Mouse (Mus musculus): ENCODE measurements around the gene Usp21. TPM values are rescaled to one million over a fixed set of nuclear protein-coding genes. Genes with fewer than 3 reads are reported as not detected.

Usp21 gene
- total and polyA plus RNA-seq, 2 experiments from 2014 or later, result 58.7 to 71.7 TPM

DNA sequence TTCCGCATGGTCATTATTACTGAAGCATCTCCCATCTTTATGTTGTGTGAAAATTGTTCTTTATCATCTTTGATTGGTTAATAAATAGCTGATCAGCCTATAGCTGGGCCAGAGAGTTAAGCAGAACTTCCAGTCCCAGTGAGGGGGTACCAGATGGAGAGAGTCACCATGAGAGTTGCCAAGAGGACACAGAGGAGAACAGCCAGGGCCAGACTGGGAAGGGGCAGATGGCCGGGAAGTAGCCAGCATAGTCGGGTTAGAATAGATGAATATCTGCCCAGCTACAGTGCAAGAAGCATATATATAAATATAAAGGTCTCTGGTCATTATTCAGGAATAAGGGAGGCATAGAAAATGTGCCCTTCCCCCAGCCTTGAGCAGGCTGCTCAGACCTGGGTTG is 10.4 kb upstream of the Usp21 start:
- Histone ChIP-seq H3K9me3 (ENCODE audit: low read length) (no peaks in the 10 kb centered on the region), H3K9ac (replicated peaks; ENCODE audit: low read length) (no peak overlapping the region), H3K4me2 (ENCODE audit: low read depth, low read length) (no peak overlapping the region), H3K27ac (no peak overlapping the region), H3K36me3 (ENCODE audit: insufficient read depth, low read length) (no peaks in the 10 kb centered on the region), H3K27me3 (ENCODE audit: insufficient read depth, low read length) (no peaks in the 10 kb centered on the region), H3K4me3 (ENCODE audit: low read length) (no peak overlapping the region), H3K4me1 (ENCODE audit: insufficient read depth, low read length) (0 out of 2 replicates have a peak, but pooled peaks cover 3% of the 10 kb centered on the region)
- TF ChIP-seq CTCF (IDR thresholded peaks at IDR 0.05; ENCODE audit: low read depth), result no peak
- WGBS, result 67% methylated on average over 3 of the region's 3 CpGs
- no peak for DNase-seq (ENCODE audit: low spot score)
- no peak for ATAC-seq

GRCm38 (mm10) chr1:171295063-171295402 is 7.2 kb upstream of the Usp21 start:
- no peak for TF ChIP-seq CTCF (IDR thresholded peaks at IDR 0.05; ENCODE audit: low read depth)
- H3K9me3 ChIP-seq (ENCODE audit: low read length), result no peaks in the 10 kb centered on the region
- H3K4me3 ChIP-seq (ENCODE audit: low read length), result peak overlapping the region; percentile 71
- H3K9ac ChIP-seq (replicated peaks; ENCODE audit: low read length), result peak overlapping the region; percentile 94
- peak overlapping the region; percentile 66 for H3K4me2 ChIP-seq (ENCODE audit: low read depth, low read length)
- H3K4me1 ChIP-seq (ENCODE audit: insufficient read depth, low read length), result 0 out of 2 replicates have a peak, but pooled peaks cover 3% of the 10 kb centered on the region
- peak overlapping the region; percentile 96 for H3K27ac ChIP-seq
- ATAC-seq, result no peak
- WGBS, result 20% methylated on average over 3 of the region's 3 CpGs
- no peaks in the 10 kb centered on the region for H3K27me3 ChIP-seq (ENCODE audit: insufficient read depth, low read length)
- DNase-seq (ENCODE audit: low spot score), result no peak
- no peaks in the 10 kb centered on the region for H3K36me3 ChIP-seq (ENCODE audit: insufficient read depth, low read length)

- peak within 1 kb of the TSS; percentile 96 for H3K27ac ChIP-seq
- 0 out of 2 replicates have a peak, but pooled peaks cover 3% of the 10 kb centered on the region for H3K4me1 ChIP-seq (ENCODE audit: insufficient read depth, low read length)
- peak within 1 kb of the TSS; percentile 94 for H3K9ac ChIP-seq (replicated peaks; ENCODE audit: low read length)
- no peaks in the 10 kb centered on the region for H3K27me3 ChIP-seq (ENCODE audit: insufficient read depth, low read length)
- ATAC-seq (peak; percentile 87), DNase-seq (ENCODE audit: low spot score) (peak; percentile 92)
- peak within 1 kb of the TSS; percentile 66 for H3K4me2 ChIP-seq (ENCODE audit: low read depth, low read length)
- H3K9me3 ChIP-seq (ENCODE audit: low read length), result no peaks in the 10 kb centered on the region
- 0 out of 2 replicates have a peak, but pooled peaks cover 4% of the 10 kb centered on the region for H3K36me3 ChIP-seq (ENCODE audit: insufficient read depth, low read length)
- peak; percentile 53 for TF ChIP-seq CTCF (IDR thresholded peaks at IDR 0.05; ENCODE audit: low read depth)
- WGBS, result under 1% methylated on average over 42 of the region's 42 CpGs
- peak within 1 kb of the TSS; percentile 71 for H3K4me3 ChIP-seq (ENCODE audit: low read length)
Observed at GRCm38 (mm10) chr1:171294298-171295062, 6.7 kb upstream of the Usp21 start, which contains the start of gene Ufc1. Ufc1 (minus strand) TSS chr1:171295024.

DNA sequence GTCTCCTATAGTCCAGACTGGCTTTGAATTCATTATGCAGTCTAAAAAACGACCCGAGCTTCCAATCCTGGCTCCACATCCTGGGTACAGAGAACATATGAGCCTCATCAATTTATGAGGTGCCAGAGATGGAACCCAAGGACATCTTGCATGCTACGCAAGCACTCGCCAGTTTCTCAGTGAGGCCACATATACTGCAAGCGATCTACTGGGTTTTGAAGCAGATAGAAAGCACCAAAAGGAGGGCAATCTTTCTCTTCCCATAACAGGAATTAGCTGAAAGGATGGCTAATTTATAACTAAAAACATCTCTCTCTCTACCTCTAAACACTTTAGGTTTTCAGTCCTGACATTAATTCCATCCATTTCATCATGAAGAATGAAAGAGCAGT is 6.1 kb upstream of the Usp21 start:
- 35% methylated on average over 5 of the region's 5 CpGs for WGBS
- H3K27me3 ChIP-seq (ENCODE audit: insufficient read depth, low read length), result no peaks in the 10 kb centered on the region
- DNase-seq (ENCODE audit: low spot score), result no peak
- peak overlapping the region; percentile 66 for H3K4me2 ChIP-seq (ENCODE audit: low read depth, low read length)
- no peaks in the 10 kb centered on the region for H3K9me3 ChIP-seq (ENCODE audit: low read length)
- peak overlapping the region; percentile 96 for H3K27ac ChIP-seq
- 0 out of 2 replicates have a peak, but pooled peaks cover 3% of the 10 kb centered on the region for H3K4me1 ChIP-seq (ENCODE audit: insufficient read depth, low read length)
- TF ChIP-seq CTCF (IDR thresholded peaks at IDR 0.05; ENCODE audit: low read depth), result no peak
- H3K36me3 ChIP-seq (ENCODE audit: insufficient read depth, low read length), result peaks cover 10% of the 10 kb centered on the region; the same call in 1 of the 2 replicates
- 0 out of 2 replicates have a peak, but pooled peaks have one; percentile 25 for ATAC-seq
- H3K9ac ChIP-seq (replicated peaks; ENCODE audit: low read length), result peak overlapping the region; percentile 94
- peak overlapping the region; percentile 71 for H3K4me3 ChIP-seq (ENCODE audit: low read length)

GRCm38 (mm10) chr1:171293351-171293750 is 5.6 kb upstream of the Usp21 start:
- Histone ChIP-seq H3K4me3 (ENCODE audit: low read length) (peak overlapping the region; percentile 71), H3K4me2 (ENCODE audit: low read depth, low read length) (peak overlapping the region; percentile 66), H3K36me3 (ENCODE audit: insufficient read depth, low read length) (peaks cover 12% of the 10 kb centered on the region; the same call in 1 of the 2 replicates), H3K4me1 (ENCODE audit: insufficient read depth, low read length) (0 out of 2 replicates have a peak, but pooled peaks cover 3% of the 10 kb centered on the region), H3K27me3 (ENCODE audit: insufficient read depth, low read length) (no peaks in the 10 kb centered on the region), H3K9me3 (ENCODE audit: low read length) (no peaks in the 10 kb centered on the region), H3K9ac (replicated peaks; ENCODE audit: low read length) (peak overlapping the region; percentile 94; the same call in 1 of the 2 replicates), H3K27ac (peak overlapping the region; percentile 96; the same call in 1 of the 2 replicates)
- 86% methylated on average over 3 of the region's 3 CpGs for WGBS
- DNase-seq (ENCODE audit: low spot score) (no peak), ATAC-seq (no peak)
- no peak for TF ChIP-seq CTCF (IDR thresholded peaks at IDR 0.05; ENCODE audit: low read depth)

DNA sequence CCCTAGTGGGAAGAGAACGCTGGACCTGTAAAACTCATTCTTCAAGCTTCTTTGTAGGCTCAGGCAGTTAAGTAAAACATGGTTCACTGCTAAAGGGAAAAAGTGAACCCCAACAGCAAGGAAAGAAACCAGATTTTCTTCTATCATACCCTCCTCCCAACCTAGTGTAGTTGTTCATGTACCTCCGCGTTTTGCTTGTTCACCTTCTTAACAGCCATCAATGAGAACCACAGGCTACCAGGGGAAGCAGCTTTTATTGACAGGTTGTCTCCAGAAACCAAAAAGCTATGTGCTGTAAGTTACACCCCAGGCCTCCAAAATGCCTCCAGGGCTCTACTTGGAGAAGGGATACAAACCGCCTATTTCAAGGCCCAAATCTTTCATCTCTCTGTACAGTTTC is 537 bp upstream of the Usp21 start:
- ATAC-seq (no peak), DNase-seq (ENCODE audit: low spot score) (no peak)
- 68% methylated on average over 4 of the region's 4 CpGs for WGBS
- Histone ChIP-seq H3K27me3 (ENCODE audit: insufficient read depth, low read length) (no peaks in the 10 kb centered on the region), H3K36me3 (ENCODE audit: insufficient read depth, low read length) (peaks cover 32% of the 10 kb centered on the region; the same call in 1 of the 2 replicates), H3K27ac (peak overlapping the region; percentile 95; the same call in 1 of the 2 replicates), H3K4me1 (ENCODE audit: insufficient read depth, low read length) (peaks cover 6% of the 10 kb centered on the region; the same call in 1 of the 2 replicates), H3K9ac (replicated peaks; ENCODE audit: low read length) (peak overlapping the region; percentile 92; the same call in 1 of the 2 replicates), H3K4me2 (ENCODE audit: low read depth, low read length) (peak overlapping the region; percentile 75), H3K9me3 (ENCODE audit: low read length) (no peaks in the 10 kb centered on the region), H3K4me3 (ENCODE audit: low read length) (peak overlapping the region; percentile 78; the same call in 1 of the 2 replicates)
- TF ChIP-seq CTCF (IDR thresholded peaks at IDR 0.05; ENCODE audit: low read depth), result no peak
